In genomic region chr13:93496977-93497376, GRCm38 (mm10) we compare ENCODE assay signal across 9 mouse cellular contexts. TPM values are rescaled to one million over a fixed set of nuclear protein-coding genes. Genes with fewer than 3 reads are reported as not detected.
DNase-seq lines count a peak whose midpoint lies in the region; ATAC-seq and TF ChIP-seq lines count a peak whose summit lies in the region.
"Had no signal": no experiment of that assay in that cellular context is flagged by ENCODE, and none has a peak within 500 bp of the region (broad histone marks: within the 10 kb centered on the region; RNA-seq: fewer than 3 reads in every experiment).

No protein-coding gene starts in this region.

- peaks cover 26% of the 10 kb centered on the region for H3K4me1 ChIP-seq in kidney, embryonic 15.5 days
- peaks cover 8% of the 10 kb centered on the region for H3K4me1 ChIP-seq in cortical plate, adult 2 months (ENCODE audit: control insufficient read depth, insufficient read depth, low read length)
- peaks cover 30% of the 10 kb centered on the region for H3K4me1 ChIP-seq in hindbrain, embryonic 14.5 days (replicated peaks; ENCODE audit: control insufficient read depth, insufficient read depth, low read length)
- H3K4me1 ChIP-seq in midbrain, embryonic 16.5 days (ENCODE audit: control insufficient read depth, insufficient read depth, low read length) = peaks cover 28% of the 10 kb centered on the region

- ATAC-seq in kidney, embryonic 15.5 days (replicated peaks; ENCODE audit: low FRiP score) = no peak
- ATAC-seq in hindbrain, embryonic 14.5 days (ENCODE audit: low FRiP score) = no peak
- no peak for ATAC-seq in midbrain, embryonic 16.5 days

- TF ChIP-seq POLR2A in cortical plate, adult 2 months (IDR thresholded peaks at IDR 0.05; ENCODE audit: extremely low read depth, insufficient read depth, low read length) = no peak

- H3K4me2 ChIP-seq in kidney, embryonic 15.5 days = peak overlapping the region; percentile 77
- peak overlapping the region; percentile 92 for H3K4me2 ChIP-seq in hindbrain, embryonic 14.5 days (replicated peaks)
- peak overlapping the region; percentile 94 for H3K4me2 ChIP-seq in midbrain, embryonic 16.5 days (ENCODE audit: low read length)

- WGBS in kidney, embryonic 15.5 days = 19% methylated on average over 1 of the region's 1 CpGs
- 30% methylated on average over 1 of the region's 1 CpGs for WGBS in hindbrain, embryonic 14.5 days
- 20% methylated on average over 1 of the region's 1 CpGs for WGBS in midbrain, embryonic 16.5 days

- H3K9ac ChIP-seq in kidney, embryonic 15.5 days = 0 out of 2 replicates have a peak overlapping the region, but pooled peaks have one; percentile 26
- H3K9ac ChIP-seq in hindbrain, embryonic 14.5 days = peak overlapping the region; percentile 94; the same call in 1 of the 2 replicates
- H3K9ac ChIP-seq in midbrain, embryonic 16.5 days (ENCODE audit: low read depth, low read length) = 0 out of 2 replicates have a peak overlapping the region, but pooled peaks have one; percentile 44

- TF ChIP-seq CTCF in cortical plate, adult 2 months (IDR thresholded peaks at IDR 0.05; ENCODE audit: extremely low read depth, insufficient read depth, low read length) = no peak

- H3K27ac ChIP-seq in kidney, embryonic 15.5 days = no peak overlapping the region
- no peak overlapping the region for H3K27ac ChIP-seq in cortical plate, adult 2 months (ENCODE audit: insufficient read depth, low read length)
- H3K27ac ChIP-seq in hindbrain, embryonic 14.5 days = no peak overlapping the region
- H3K27ac ChIP-seq in midbrain, embryonic 16.5 days (ENCODE audit: low read length) = no peak overlapping the region
- H3K27ac ChIP-seq: macrophage had no signal

- H3K27me3 ChIP-seq in kidney, embryonic 15.5 days = no peaks in the 10 kb centered on the region
- no peaks in the 10 kb centered on the region for H3K27me3 ChIP-seq in hindbrain, embryonic 14.5 days (ENCODE audit: control insufficient read depth, insufficient read depth, low read length)
- no peaks in the 10 kb centered on the region for H3K27me3 ChIP-seq in midbrain, embryonic 16.5 days (ENCODE audit: control insufficient read depth, insufficient read depth, low read depth, low read length)

- peaks cover 13% of the 10 kb centered on the region for H3K36me3 ChIP-seq in kidney, embryonic 15.5 days
- peaks cover 13% of the 10 kb centered on the region; the same call in 1 of the 2 replicates for H3K36me3 ChIP-seq in hindbrain, embryonic 14.5 days (replicated peaks; ENCODE audit: control insufficient read depth, insufficient read depth)
- H3K36me3 ChIP-seq in midbrain, embryonic 16.5 days (ENCODE audit: control insufficient read depth, insufficient read depth, low read length) = peaks cover 2% of the 10 kb centered on the region; the same call in 1 of the 2 replicates

- no peak for DNase-seq in kidney, adult 11 months
- DNase-seq in hindbrain, embryonic 14.5 days (ENCODE audit: low spot score) = no peak
- DNase-seq in retina, postnatal 1 day = no peak
- DNase-seq in yolk sac, embryonic 10.5 days (ENCODE audit: low spot score) = no peak
- DNase-seq in cerebellum, postnatal 4 days (ENCODE audit: low spot score in 2 of 2) = no peak

- H3K9me3 ChIP-seq in kidney, embryonic 15.5 days (replicated peaks) = no peaks in the 10 kb centered on the region
- no peaks in the 10 kb centered on the region for H3K9me3 ChIP-seq in hindbrain, embryonic 14.5 days (ENCODE audit: control insufficient read depth, low read length)
- 0 out of 2 replicates have a peak, but pooled peaks cover 2% of the 10 kb centered on the region for H3K9me3 ChIP-seq in midbrain, embryonic 16.5 days (replicated peaks; ENCODE audit: control insufficient read depth, low read length, poor library complexity, severe bottlenecking)

- peak overlapping the region; percentile 97 for H3K4me3 ChIP-seq in kidney, embryonic 15.5 days (replicated peaks)
- peak overlapping the region; percentile 99; the same call in 1 of the 2 replicates for H3K4me3 ChIP-seq in cortical plate, adult 2 months (ENCODE audit: insufficient read depth, low read length)
- H3K4me3 ChIP-seq in hindbrain, embryonic 14.5 days (replicated peaks; ENCODE audit: low read length) = peak overlapping the region; percentile 96
- peak overlapping the region; percentile 30 for H3K4me3 ChIP-seq in midbrain, embryonic 16.5 days (ENCODE audit: low read depth, low read length)

RNA-seq across cellular contexts. Expression of gene Jmy, which starts 2.6 kb away (rescaled TPM):
- 5.3 and 6.1 TPM in 2 replicates for polyA plus RNA-seq in kidney, embryonic 15.5 days (2015; fragmentation: Nextera tagmentation; extraction: Ambion mirVana)
- polyA plus RNA-seq in cortical plate, adult 2 months (2012; rRNA removed) = 14.1 and 14.2 TPM in 2 replicates
- polyA plus RNA-seq in hindbrain, embryonic 14.5 days (2014; fragmentation: Nextera tagmentation; extraction: Ambion mirVana) = 7.8 and 8.6 TPM in 2 replicates
- polyA plus RNA-seq in midbrain, embryonic 16.5 days (2015; fragmentation: Nextera tagmentation; extraction: Ambion mirVana) = 3.2 and 3.5 TPM in 2 replicates

Comparison
In these comparisons a context has a peak if more than half of its experiments do, and no peak if none do; other contexts are left out.
1. H3K4me3 ChIP-seq: peak in every context shown above with its lines; median percentile 99 in cortical plate, adult 2 months; 97 in kidney, embryonic 15.5 days; 96 in hindbrain, embryonic 14.5 days; 30 in midbrain, embryonic 16.5 days.
2. H3K9ac ChIP-seq: peak in every context shown above with its lines; median percentile 94 in hindbrain, embryonic 14.5 days; 44 in midbrain, embryonic 16.5 days; 26 in kidney, embryonic 15.5 days.